19 mouse cellular contexts compared by ENCODE assay signal in the genomic region with DNA sequence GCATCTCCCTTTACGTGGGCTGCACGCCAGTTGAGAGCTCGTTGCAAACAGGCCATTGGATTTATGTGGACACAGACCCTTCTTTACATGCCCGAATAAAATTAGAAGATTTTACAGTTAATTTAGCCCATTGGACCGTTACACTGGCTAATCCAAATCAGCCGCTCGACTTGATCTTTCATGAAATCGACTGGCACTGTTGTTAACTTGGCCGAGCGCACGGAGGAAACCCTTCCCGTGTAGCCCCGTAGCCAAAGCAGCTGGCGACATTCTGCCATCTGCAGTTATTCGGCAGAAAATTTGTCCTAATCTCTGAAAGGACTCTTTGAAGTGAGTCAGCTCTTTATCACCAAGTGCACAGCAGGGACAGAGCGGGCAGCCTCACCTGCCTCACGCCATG.
DNase-seq lines count a peak whose midpoint lies in the region; ATAC-seq and TF ChIP-seq lines count a peak whose summit lies in the region.
"Had no signal": no experiment of that assay in that cellular context is flagged by ENCODE, and none has a peak within 500 bp of the region (broad histone marks: within the 10 kb centered on the region; RNA-seq: fewer than 3 reads in every experiment).

No protein-coding gene starts in this region.

- H3K4me2 ChIP-seq in forebrain, embryonic 12.5 days, result no peak overlapping the region
- H3K4me2 ChIP-seq in hindbrain, embryonic 15.5 days, result no peak overlapping the region
- H3K4me2 ChIP-seq in hindbrain, embryonic 12.5 days (replicated peaks), result no peak overlapping the region
- H3K4me2 ChIP-seq in embryonic facial prominence, embryonic 14.5 days (ENCODE audit: low read depth, low read length), result no peak overlapping the region
- H3K4me2 ChIP-seq in hindbrain, postnatal 0 days (ENCODE audit: low read depth, low read length), result no peak overlapping the region
- H3K4me2 ChIP-seq: limb, embryonic 13.5 days; liver, embryonic 13.5 days; lung, embryonic 14.5 days; neural tube, embryonic 15.5 days had no signal

- no peaks in the 10 kb centered on the region for H3K9me3 ChIP-seq in forebrain, embryonic 10.5 days
- H3K9me3 ChIP-seq in forebrain, embryonic 12.5 days, result no peaks in the 10 kb centered on the region
- no peaks in the 10 kb centered on the region for H3K9me3 ChIP-seq in hindbrain, embryonic 15.5 days
- no peaks in the 10 kb centered on the region for H3K9me3 ChIP-seq in hindbrain, embryonic 12.5 days (replicated peaks)
- no peaks in the 10 kb centered on the region for H3K9me3 ChIP-seq in embryonic facial prominence, embryonic 14.5 days (ENCODE audit: control insufficient read depth, low read length)
- H3K9me3 ChIP-seq in hindbrain, postnatal 0 days (ENCODE audit: low read length), result no peaks in the 10 kb centered on the region
- H3K9me3 ChIP-seq: limb, embryonic 13.5 days; liver, embryonic 13.5 days; neural tube, embryonic 15.5 days had no signal

- TF ChIP-seq CTCF in hindbrain, postnatal 0 days (IDR thresholded peaks at IDR 0.05; ENCODE audit: low read depth), result no peak

- ATAC-seq in forebrain, embryonic 12.5 days (ENCODE audit: low FRiP score), result no peak
- no peak for ATAC-seq in hindbrain, embryonic 15.5 days (ENCODE audit: low FRiP score, low read depth)
- ATAC-seq in hindbrain, embryonic 12.5 days (ENCODE audit: low FRiP score), result no peak
- ATAC-seq in embryonic facial prominence, embryonic 14.5 days (ENCODE audit: low read depth), result peak; percentile 16; the same call in 1 of the 2 replicates
- no peak for ATAC-seq in hindbrain, postnatal 0 days
- ATAC-seq: intestine, embryonic 16.5 days; Patski had no signal

- no peak overlapping the region for H3K4me3 ChIP-seq in forebrain, embryonic 10.5 days
- no peak overlapping the region for H3K4me3 ChIP-seq in forebrain, embryonic 12.5 days (replicated peaks)
- no peak overlapping the region for H3K4me3 ChIP-seq in hindbrain, embryonic 15.5 days
- no peak overlapping the region for H3K4me3 ChIP-seq in hindbrain, embryonic 12.5 days
- H3K4me3 ChIP-seq in embryonic facial prominence, embryonic 14.5 days (ENCODE audit: low read depth, low read length), result no peak overlapping the region
- no peak overlapping the region for H3K4me3 ChIP-seq in hindbrain, postnatal 0 days (ENCODE audit: low read length)
- H3K4me3 ChIP-seq: layer of hippocampus, adult 2 months; limb, embryonic 13.5 days; liver, embryonic 13.5 days; neural tube, embryonic 15.5 days had no signal

- no peak overlapping the region for H3K9ac ChIP-seq in forebrain, embryonic 12.5 days
- H3K9ac ChIP-seq in hindbrain, embryonic 15.5 days, result no peak overlapping the region
- H3K9ac ChIP-seq in hindbrain, embryonic 12.5 days, result no peak overlapping the region
- H3K9ac ChIP-seq in embryonic facial prominence, embryonic 14.5 days (ENCODE audit: low read depth, low read length), result no peak overlapping the region
- no peak overlapping the region for H3K9ac ChIP-seq in hindbrain, postnatal 0 days (replicated peaks; ENCODE audit: low read length)
- H3K9ac ChIP-seq: limb, embryonic 13.5 days; liver, embryonic 13.5 days; lung, embryonic 14.5 days; neural tube, embryonic 15.5 days had no signal

- peaks cover 80% of the 10 kb centered on the region for H3K4me1 ChIP-seq in forebrain, embryonic 10.5 days
- peaks cover 31% of the 10 kb centered on the region for H3K4me1 ChIP-seq in forebrain, embryonic 12.5 days
- peaks cover 33% of the 10 kb centered on the region for H3K4me1 ChIP-seq in hindbrain, embryonic 15.5 days (replicated peaks)
- H3K4me1 ChIP-seq in hindbrain, embryonic 12.5 days, result peaks cover 42% of the 10 kb centered on the region
- H3K4me1 ChIP-seq in embryonic facial prominence, embryonic 14.5 days (ENCODE audit: control insufficient read depth, insufficient read depth, low read length), result peaks cover 24% of the 10 kb centered on the region
- no peaks in the 10 kb centered on the region for H3K4me1 ChIP-seq in hindbrain, postnatal 0 days (ENCODE audit: insufficient read depth, low read length)
- H3K4me1 ChIP-seq: liver, embryonic 13.5 days had no signal

- no peaks in the 10 kb centered on the region for H3K36me3 ChIP-seq in forebrain, embryonic 10.5 days (replicated peaks)
- no peaks in the 10 kb centered on the region for H3K36me3 ChIP-seq in forebrain, embryonic 12.5 days (replicated peaks)
- H3K36me3 ChIP-seq in hindbrain, embryonic 15.5 days, result no peaks in the 10 kb centered on the region
- no peaks in the 10 kb centered on the region for H3K36me3 ChIP-seq in hindbrain, embryonic 12.5 days
- H3K36me3 ChIP-seq in embryonic facial prominence, embryonic 14.5 days (ENCODE audit: control insufficient read depth, insufficient read depth, low read length), result no peaks in the 10 kb centered on the region
- no peaks in the 10 kb centered on the region for H3K36me3 ChIP-seq in hindbrain, postnatal 0 days (ENCODE audit: insufficient read depth, low read length)
- H3K36me3 ChIP-seq: limb, embryonic 13.5 days; liver, embryonic 13.5 days; neural tube, embryonic 15.5 days had no signal

- no peak for DNase-seq in forebrain, embryonic 10.5 days (ENCODE audit: extremely low spot score, low spot score)
- peak; percentile 65 for DNase-seq in embryonic facial prominence, embryonic 14.5 days (ENCODE audit: low spot score)
- peak; percentile 82 for DNase-seq in hindbrain, postnatal 0 days (ENCODE audit: low spot score)
- no peak for DNase-seq in spleen, postnatal 10 days (ENCODE audit: low spot score in 2 of 2)
- no peak for DNase-seq in frontal cortex, adult 2 months (ENCODE audit: extremely low spot score in 1 of 2, low spot score in 1 of 2)
- DNase-seq: adrenal gland, adult 2 months; cerebellum, adult 2 months; kidney, postnatal 25 days; liver, embryonic 13.5 days; lung, embryonic 14.5 days; right cerebral cortex, postnatal 14 days had no signal

- peaks cover 46% of the 10 kb centered on the region for H3K27me3 ChIP-seq in forebrain, embryonic 10.5 days (ENCODE audit: poor library complexity, severe bottlenecking)
- no peaks in the 10 kb centered on the region; the same call in 1 of the 2 replicates for H3K27me3 ChIP-seq in forebrain, embryonic 12.5 days
- no peaks in the 10 kb centered on the region for H3K27me3 ChIP-seq in hindbrain, embryonic 15.5 days
- H3K27me3 ChIP-seq in hindbrain, embryonic 12.5 days, result 0 out of 2 replicates have a peak, but pooled peaks cover 11% of the 10 kb centered on the region
- H3K27me3 ChIP-seq in embryonic facial prominence, embryonic 14.5 days (replicated peaks; ENCODE audit: control insufficient read depth, insufficient read depth, low read length), result peaks cover 3% of the 10 kb centered on the region; the same call in 1 of the 2 replicates
- no peaks in the 10 kb centered on the region for H3K27me3 ChIP-seq in hindbrain, postnatal 0 days (ENCODE audit: insufficient read depth, low read length)
- H3K27me3 ChIP-seq: neural tube, embryonic 15.5 days; Patski had no signal

- WGBS in forebrain, embryonic 10.5 days, result 81% methylated on average over 17 of the region's 17 CpGs
- WGBS in forebrain, embryonic 12.5 days, result 65% methylated on average over 17 of the region's 17 CpGs
- WGBS in hindbrain, embryonic 15.5 days, result 55% methylated on average over 17 of the region's 17 CpGs
- 71% methylated on average over 17 of the region's 17 CpGs for WGBS in hindbrain, embryonic 12.5 days
- WGBS in embryonic facial prominence, embryonic 14.5 days, result 66% methylated on average over 17 of the region's 17 CpGs
- WGBS in hindbrain, postnatal 0 days, result 46% methylated on average over 17 of the region's 17 CpGs

- peak overlapping the region; percentile 48; the same call in 1 of the 2 replicates for H3K27ac ChIP-seq in forebrain, embryonic 10.5 days
- H3K27ac ChIP-seq in forebrain, embryonic 12.5 days, result no peak overlapping the region
- 0 out of 2 replicates have a peak overlapping the region, but pooled peaks have one; percentile 21 for H3K27ac ChIP-seq in hindbrain, embryonic 15.5 days (replicated peaks)
- no peak overlapping the region for H3K27ac ChIP-seq in hindbrain, embryonic 12.5 days
- H3K27ac ChIP-seq in embryonic facial prominence, embryonic 14.5 days (replicated peaks; ENCODE audit: low read depth, low read length), result no peak overlapping the region
- no peak overlapping the region for H3K27ac ChIP-seq in hindbrain, postnatal 0 days
- H3K27ac ChIP-seq: layer of hippocampus, adult 2 months; limb, embryonic 13.5 days; liver, embryonic 13.5 days; neural tube, embryonic 15.5 days had no signal

Comparison
In these comparisons a context has a peak if more than half of its experiments do, and no peak if none do; other contexts are left out.
1. H3K27ac ChIP-seq: peak in forebrain, embryonic 10.5 days (single experiment) and hindbrain, embryonic 15.5 days (single experiment); none in forebrain, embryonic 12.5 days (single experiment), hindbrain, embryonic 12.5 days (single experiment), embryonic facial prominence, embryonic 14.5 days (single experiment) and hindbrain, postnatal 0 days (single experiment).
2. DNase-seq: peak in embryonic facial prominence, embryonic 14.5 days (single experiment) and hindbrain, postnatal 0 days (single experiment); none in forebrain, embryonic 10.5 days (single experiment), spleen, postnatal 10 days (0 of 2) and frontal cortex, adult 2 months (0 of 2).